Mouse (Mus musculus): Measurements from ENCODE around the gene Tab1. TPM values are rescaled to one million over a fixed set of nuclear protein-coding genes. Genes with fewer than 3 reads are reported as not detected.
"Not testable (repeated sequence)": the region's sequence is repeated elsewhere in the genome, so short reads cannot be mapped to it uniquely, and the experiment has no call there.

The Tab1 gene
- polyA plus RNA-seq, 1 experiment, result 33.6 TPM

GRCm38 (mm10) chr15:80115866-80116794 is 16.8 kb upstream of the Tab1 start:
- Histone ChIP-seq H3K27ac (ENCODE audit: insufficient read depth, low read length) (no peak overlapping the region), H3K4me3 (ENCODE audit: insufficient read depth, low read length) (no peak overlapping the region), H3K4me1 (ENCODE audit: control insufficient read depth, insufficient read depth, low read length) (no peaks in the 10 kb centered on the region)
- no peak for TF ChIP-seq CTCF (IDR thresholded peaks at IDR 0.05; ENCODE audit: extremely low read depth, insufficient read depth, low read length)
- TF ChIP-seq POLR2A (IDR thresholded peaks at IDR 0.05; ENCODE audit: extremely low read depth, insufficient read depth, low read length), result no peak

DNA sequence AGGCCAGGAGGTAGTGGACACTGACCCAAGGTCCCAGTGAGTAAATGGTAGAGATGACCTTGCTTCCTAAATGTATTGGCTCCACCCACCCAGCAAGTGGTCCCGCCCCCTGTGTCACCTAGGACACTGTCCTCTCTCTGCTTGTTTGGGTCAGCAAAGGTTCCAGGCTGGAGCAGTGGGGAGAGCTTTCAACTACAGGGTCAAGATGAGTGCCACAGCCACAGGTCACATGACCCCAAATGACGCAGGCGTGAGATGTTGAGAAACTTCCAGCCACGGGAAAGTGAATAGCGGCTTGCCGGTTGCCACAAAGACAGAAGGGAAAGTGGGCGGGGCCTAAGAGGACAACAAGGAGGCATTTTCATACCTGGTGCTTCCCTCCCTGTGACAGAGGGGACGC is 15.8 kb upstream of the Tab1 start:
- no peak for TF ChIP-seq POLR2A (IDR thresholded peaks at IDR 0.05; ENCODE audit: extremely low read depth, insufficient read depth, low read length)
- Histone ChIP-seq H3K27ac (ENCODE audit: insufficient read depth, low read length) (no peak overlapping the region), H3K4me1 (ENCODE audit: control insufficient read depth, insufficient read depth, low read length) (no peaks in the 10 kb centered on the region), H3K4me3 (ENCODE audit: insufficient read depth, low read length) (no peak overlapping the region)

DNA sequence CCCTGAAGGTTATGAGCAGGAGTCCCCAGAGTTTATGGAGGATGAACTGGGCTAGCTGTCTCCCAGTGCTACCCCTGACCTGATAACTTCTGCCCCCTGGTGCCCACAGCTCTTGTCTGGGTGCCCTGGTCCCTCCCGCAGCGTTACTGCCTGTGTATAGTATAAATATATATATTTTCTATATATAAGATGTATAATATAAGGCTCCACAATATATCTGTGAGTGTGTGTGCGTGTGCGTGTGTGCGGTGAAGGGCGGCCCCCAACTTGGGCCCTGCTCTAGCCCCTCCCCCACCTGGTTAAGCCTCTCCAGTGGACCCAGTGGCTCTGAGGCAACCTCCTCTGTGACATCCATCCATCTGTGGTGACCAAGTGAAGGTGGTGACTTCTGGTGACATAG is 13.9 kb upstream of the Tab1 start:
- Histone ChIP-seq H3K27ac (ENCODE audit: insufficient read depth, low read length) (no peak overlapping the region), H3K4me3 (ENCODE audit: insufficient read depth, low read length) (no peak overlapping the region), H3K4me1 (ENCODE audit: control insufficient read depth, insufficient read depth, low read length) (no peaks in the 10 kb centered on the region)
- TF ChIP-seq POLR2A (IDR thresholded peaks at IDR 0.05; ENCODE audit: extremely low read depth, insufficient read depth, low read length) (no peak), CTCF (IDR thresholded peaks at IDR 0.05; ENCODE audit: extremely low read depth, insufficient read depth, low read length) (no peak)

- no peak overlapping the region for H3K4me3 ChIP-seq (ENCODE audit: insufficient read depth, low read length)
- TF ChIP-seq POLR2A (IDR thresholded peaks at IDR 0.05; ENCODE audit: extremely low read depth, insufficient read depth, low read length) (no peak), CTCF (IDR thresholded peaks at IDR 0.05; ENCODE audit: extremely low read depth, insufficient read depth, low read length) (no peak)
- no peak overlapping the region for H3K27ac ChIP-seq (ENCODE audit: insufficient read depth, low read length)
- no peaks in the 10 kb centered on the region for H3K4me1 ChIP-seq (ENCODE audit: control insufficient read depth, insufficient read depth, low read length)
Observed at GRCm38 (mm10) chr15:80121721-80122325, 11.1 kb upstream of the Tab1 start.

DNA sequence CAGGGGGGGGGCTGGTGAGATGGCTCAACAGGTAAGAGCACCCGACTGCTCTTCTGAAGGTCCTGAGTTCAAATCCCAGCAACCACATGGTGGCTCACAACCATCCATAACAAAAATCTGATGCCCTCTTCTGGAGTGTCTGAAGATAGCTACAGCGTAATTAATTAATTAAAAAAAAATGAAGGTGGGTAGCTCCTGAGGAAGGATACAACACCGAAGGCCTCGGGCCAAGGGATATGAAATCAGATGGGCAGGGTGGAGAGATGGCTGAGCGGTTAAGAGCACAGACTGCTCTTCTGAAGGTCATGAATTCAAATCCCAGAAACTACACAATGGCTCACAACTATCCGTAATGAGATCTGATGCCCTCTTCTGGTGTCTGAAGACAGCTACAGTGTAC is 10.5 kb upstream of the Tab1 start:
- H3K4me1 ChIP-seq (ENCODE audit: control insufficient read depth, insufficient read depth, low read length); H3K4me3 ChIP-seq (ENCODE audit: insufficient read depth, low read length); H3K27ac ChIP-seq (ENCODE audit: insufficient read depth, low read length): not testable (repeated sequence)

- H3K27ac ChIP-seq (ENCODE audit: insufficient read depth, low read length), result no peak overlapping the region
- H3K4me1 ChIP-seq (ENCODE audit: control insufficient read depth, insufficient read depth, low read length), result no peaks in the 10 kb centered on the region
- no peak for TF ChIP-seq CTCF (IDR thresholded peaks at IDR 0.05; ENCODE audit: extremely low read depth, insufficient read depth, low read length)
- no peak for TF ChIP-seq POLR2A (IDR thresholded peaks at IDR 0.05; ENCODE audit: extremely low read depth, insufficient read depth, low read length)
- H3K4me3 ChIP-seq (ENCODE audit: insufficient read depth, low read length), result no peak overlapping the region
Observed at GRCm38 (mm10) chr15:80124651-80125050, 8.3 kb upstream of the Tab1 start.

DNA sequence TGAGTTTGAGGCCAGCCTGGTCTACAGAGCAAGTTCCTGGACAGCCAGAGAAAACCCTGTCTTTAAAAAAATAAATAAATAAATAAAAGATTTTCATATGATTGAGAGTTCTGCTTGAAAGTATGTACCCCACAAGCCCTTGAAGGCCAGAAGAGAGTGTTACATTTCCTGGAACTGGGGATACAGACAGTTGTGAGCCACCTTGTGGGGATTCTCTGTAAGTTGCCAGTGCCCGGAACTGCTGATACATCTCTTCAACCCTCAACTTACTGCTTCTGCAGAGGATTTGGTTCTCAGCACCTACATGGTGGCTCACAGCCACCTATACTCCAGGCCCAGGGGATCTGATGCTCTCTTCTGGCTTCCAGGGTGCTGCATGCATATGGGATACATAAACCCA is 5.7 kb upstream of the Tab1 start:
- H3K4me1 ChIP-seq (ENCODE audit: control insufficient read depth, insufficient read depth, low read length), result no peaks in the 10 kb centered on the region
- no peak overlapping the region for H3K27ac ChIP-seq (ENCODE audit: insufficient read depth, low read length)
- no peak for TF ChIP-seq POLR2A (IDR thresholded peaks at IDR 0.05; ENCODE audit: extremely low read depth, insufficient read depth, low read length)
- TF ChIP-seq CTCF (IDR thresholded peaks at IDR 0.05; ENCODE audit: extremely low read depth, insufficient read depth, low read length), result peak; percentile 33; the same call in 1 of the 2 replicates
- H3K4me3 ChIP-seq (ENCODE audit: insufficient read depth, low read length), result no peak overlapping the region

- TF ChIP-seq CTCF (IDR thresholded peaks at IDR 0.05; ENCODE audit: extremely low read depth, insufficient read depth, low read length) (no peak), POLR2A (IDR thresholded peaks at IDR 0.05; ENCODE audit: extremely low read depth, insufficient read depth, low read length) (no peak)
- Histone ChIP-seq H3K27ac (ENCODE audit: insufficient read depth, low read length) (no peak overlapping the region), H3K4me1 (ENCODE audit: control insufficient read depth, insufficient read depth, low read length) (peaks cover 9% of the 10 kb centered on the region; the same call in 1 of the 2 replicates), H3K4me3 (ENCODE audit: insufficient read depth, low read length) (no peak overlapping the region)
Observed at GRCm38 (mm10) chr15:80129982-80130381, 2.9 kb upstream of the Tab1 start.

DNA sequence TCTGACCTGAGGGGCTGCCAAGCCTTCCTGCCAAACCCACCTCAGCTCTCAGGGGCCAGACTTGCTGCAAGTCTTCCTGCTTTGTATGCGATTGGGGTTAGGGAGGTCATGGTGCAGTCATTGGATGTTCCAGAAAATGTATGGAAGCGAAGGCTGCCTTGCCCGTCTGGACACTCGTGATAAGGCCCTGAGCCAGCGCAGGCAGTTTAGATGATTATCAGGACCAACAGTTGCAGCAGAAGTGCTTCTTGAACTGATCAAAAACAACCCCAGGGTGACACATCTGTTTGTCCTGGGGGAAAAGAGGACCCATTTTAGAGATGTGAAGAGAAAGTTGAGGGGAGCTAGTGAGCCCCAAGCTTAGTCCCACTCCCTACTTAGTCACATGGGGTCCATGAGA is 2.2 kb upstream of the Tab1 start:
- peaks cover 9% of the 10 kb centered on the region; the same call in 1 of the 2 replicates for H3K4me1 ChIP-seq (ENCODE audit: control insufficient read depth, insufficient read depth, low read length)
- no peak overlapping the region for H3K27ac ChIP-seq (ENCODE audit: insufficient read depth, low read length)
- TF ChIP-seq CTCF (IDR thresholded peaks at IDR 0.05; ENCODE audit: extremely low read depth, insufficient read depth, low read length), result no peak
- no peak for TF ChIP-seq POLR2A (IDR thresholded peaks at IDR 0.05; ENCODE audit: extremely low read depth, insufficient read depth, low read length)
- no peak overlapping the region for H3K4me3 ChIP-seq (ENCODE audit: insufficient read depth, low read length)

DNA sequence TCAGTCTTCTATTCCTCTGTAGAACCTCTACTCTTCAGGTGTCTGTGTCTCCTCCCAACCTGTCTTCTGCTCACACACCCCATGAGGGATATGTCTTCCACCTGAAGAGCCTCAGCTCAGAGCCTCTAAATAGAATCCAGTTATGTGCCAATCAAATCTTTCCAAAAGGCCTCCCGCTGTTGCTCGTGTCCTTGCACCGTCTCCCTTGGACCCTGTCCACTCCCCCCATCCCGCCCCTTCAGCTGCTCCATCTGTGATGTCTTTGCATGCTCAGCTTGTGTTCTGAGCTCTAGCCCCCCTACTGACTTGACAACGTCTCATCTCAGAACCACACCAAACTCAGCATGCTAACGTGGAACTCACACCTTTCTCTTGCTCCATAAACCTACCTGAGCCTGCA is 1.5 kb upstream of the Tab1 start:
- TF ChIP-seq POLR2A (IDR thresholded peaks at IDR 0.05; ENCODE audit: extremely low read depth, insufficient read depth, low read length), result no peak
- no peak for TF ChIP-seq CTCF (IDR thresholded peaks at IDR 0.05; ENCODE audit: extremely low read depth, insufficient read depth, low read length)
- Histone ChIP-seq H3K4me3 (ENCODE audit: insufficient read depth, low read length) (no peak overlapping the region), H3K4me1 (ENCODE audit: control insufficient read depth, insufficient read depth, low read length) (peaks cover 9% of the 10 kb centered on the region; the same call in 1 of the 2 replicates), H3K27ac (ENCODE audit: insufficient read depth, low read length) (no peak overlapping the region)

Data from cortical plate, adult 2 months (tissue).